Mouse (Mus musculus) layer of hippocampus, postnatal 14 days (tissue): ENCODE measurements around the gene Il17d. TPM values are rescaled to one million over a fixed set of nuclear protein-coding genes. Genes with fewer than 3 reads are reported as not detected.
A peak's percentile ranks its signal among the peaks of the same experiment; 100 is the strongest.

ENCODE experiments used
- DNase-seq, 2 experiments: peaks; one replicate each; pipeline ENCODE4 v3.0.0; 2021 to 2022; ENCODE audit warnings: low spot score in 2 of 2, mixed read lengths in 1 of 2
- total RNA-seq, 2 experiments: library from RNA; stranded (reverse); gene quantifications; 2 replicates each; pipeline ENCODE4 v1.2.3; 2021

Gene Il17d
- total RNA-seq, 2 experiments from 2014 or later, result 8.9 to 10.0 TPM

- DNase-seq, result no peak
These were observed 9.8 kb downstream of the Il17d start for GRCm38 (mm10) chr14:57534346-57534745.

DNA sequence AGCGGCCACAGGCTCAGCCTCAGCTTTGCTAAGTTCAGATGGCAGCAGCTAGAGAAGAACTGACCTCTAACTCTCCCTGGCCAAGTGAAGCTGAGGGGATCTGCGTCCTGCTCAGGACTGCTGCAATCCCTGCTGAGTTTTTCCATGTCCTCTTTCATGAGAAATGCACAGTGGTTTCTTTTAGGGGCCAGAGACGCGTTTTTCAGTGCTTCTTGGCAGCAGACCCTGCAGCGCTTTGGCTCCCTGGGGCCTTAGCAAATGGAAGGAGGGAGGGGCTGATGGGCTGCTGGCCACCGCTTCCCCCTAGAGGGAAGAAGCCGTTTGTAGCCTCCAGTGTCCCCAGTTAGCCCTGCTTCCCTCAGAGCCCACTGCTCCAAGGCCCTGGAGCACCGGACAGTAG is 10.4 kb downstream of the Il17d start:
- DNase-seq, result peak; percentile 37 to 64

DNA sequence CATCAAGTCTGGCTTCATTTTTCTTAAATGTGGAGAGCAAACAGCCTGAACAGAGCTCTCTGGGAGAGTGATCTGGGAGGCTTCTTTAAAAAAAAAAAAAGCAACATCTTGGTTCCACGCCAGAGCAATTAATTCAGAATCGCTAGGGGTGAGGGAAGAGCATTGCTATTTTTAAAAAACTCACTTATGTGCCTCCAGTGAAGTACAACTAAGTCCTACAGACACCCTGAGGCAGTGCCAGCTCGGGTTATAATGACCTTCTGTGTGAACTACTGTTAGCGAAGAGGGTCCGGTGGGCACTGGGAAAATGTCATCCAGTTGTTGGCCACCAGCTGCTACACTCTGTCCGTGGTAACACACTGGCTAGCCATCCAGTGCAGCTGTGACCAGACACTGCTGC is 11.1 kb downstream of the Il17d start:
- peak in 1 of 2 experiments; percentile 53 for DNase-seq

- no peak for DNase-seq
These were observed 12.2 kb downstream of the Il17d start for GRCm38 (mm10) chr14:57536820-57537219.

DNA sequence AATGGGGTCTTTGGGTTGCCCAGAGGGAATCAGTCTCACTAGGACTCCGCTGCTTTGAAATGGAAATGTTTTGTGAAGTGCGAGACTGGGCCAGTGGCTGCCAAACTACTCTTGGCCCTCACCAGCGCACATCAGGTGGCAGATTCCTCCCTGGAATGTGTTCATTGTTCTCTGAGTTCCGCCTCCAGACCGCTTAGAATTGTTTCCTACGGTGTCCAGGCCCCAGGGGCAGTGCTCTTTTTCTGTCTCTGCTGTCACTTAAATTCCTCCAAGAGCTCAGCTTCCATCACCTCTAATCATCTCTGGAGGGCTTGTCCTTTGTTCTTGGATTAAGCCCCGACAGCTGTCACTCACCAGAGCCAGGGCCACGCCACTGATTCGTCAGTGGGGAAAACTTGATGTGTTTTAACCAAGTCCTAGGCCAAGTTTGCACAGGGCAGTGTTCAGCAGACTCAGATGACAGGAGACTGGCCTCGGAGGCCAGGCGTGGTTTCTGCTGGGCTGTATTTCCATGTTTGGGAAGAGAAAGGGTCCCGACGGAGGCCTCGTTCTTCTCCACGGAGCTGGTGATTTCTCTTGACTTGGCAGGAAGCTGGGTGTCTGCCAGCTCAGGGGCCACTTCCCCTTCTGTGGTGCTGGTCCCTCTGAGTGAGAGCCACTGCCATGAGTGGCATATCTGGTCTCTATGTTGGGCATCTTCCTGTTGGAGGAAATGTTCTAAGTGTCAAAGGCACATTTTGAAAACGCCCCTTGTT is 12.9 kb downstream of the Il17d start:
- DNase-seq, result no peak

DNA sequence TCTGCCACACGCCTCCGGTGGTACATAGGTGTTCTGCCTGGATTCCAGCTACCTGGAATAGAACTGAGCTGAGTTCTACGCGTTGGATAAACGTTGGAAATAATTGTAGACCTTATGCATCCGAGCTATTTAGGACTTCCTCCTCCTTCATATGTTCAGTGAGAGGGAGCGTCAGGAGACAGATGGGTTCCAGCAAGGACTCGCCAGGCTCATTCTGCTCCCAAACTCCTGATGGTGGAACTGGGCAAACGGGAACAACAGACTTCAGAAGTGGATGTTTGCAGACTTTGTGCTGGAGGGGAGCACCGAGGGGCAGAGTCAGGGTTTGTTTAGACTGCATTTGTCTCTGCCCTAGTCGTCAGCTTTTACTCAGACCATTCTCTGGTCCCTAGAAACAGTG is 16.1 kb downstream of the Il17d start:
- peak in 1 of 2 experiments; percentile 52 for DNase-seq

DNA sequence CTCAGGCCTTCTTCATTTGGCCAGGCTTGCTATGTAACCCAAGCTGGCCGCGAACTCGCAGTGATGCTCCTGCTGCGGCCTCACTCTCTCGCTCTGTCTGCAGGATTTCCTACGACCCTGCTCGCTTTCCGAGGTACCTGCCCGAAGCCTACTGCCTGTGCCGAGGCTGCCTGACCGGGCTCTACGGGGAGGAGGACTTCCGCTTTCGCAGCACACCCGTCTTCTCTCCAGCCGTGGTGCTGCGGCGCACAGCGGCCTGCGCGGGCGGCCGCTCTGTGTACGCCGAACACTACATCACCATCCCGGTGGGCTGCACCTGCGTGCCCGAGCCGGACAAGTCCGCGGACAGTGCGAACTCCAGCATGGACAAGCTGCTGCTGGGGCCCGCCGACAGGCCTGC is 17.7 kb downstream of the Il17d start:
- DNase-seq, result no peak

- no peak for DNase-seq
These were observed 19.0 kb downstream of the Il17d start for GRCm38 (mm10) chr14:57543420-57544039.

GRCm38 (mm10) chr14:57545526-57545925 is 20.9 kb downstream of the Il17d start:
- DNase-seq, result no peak

DNA sequence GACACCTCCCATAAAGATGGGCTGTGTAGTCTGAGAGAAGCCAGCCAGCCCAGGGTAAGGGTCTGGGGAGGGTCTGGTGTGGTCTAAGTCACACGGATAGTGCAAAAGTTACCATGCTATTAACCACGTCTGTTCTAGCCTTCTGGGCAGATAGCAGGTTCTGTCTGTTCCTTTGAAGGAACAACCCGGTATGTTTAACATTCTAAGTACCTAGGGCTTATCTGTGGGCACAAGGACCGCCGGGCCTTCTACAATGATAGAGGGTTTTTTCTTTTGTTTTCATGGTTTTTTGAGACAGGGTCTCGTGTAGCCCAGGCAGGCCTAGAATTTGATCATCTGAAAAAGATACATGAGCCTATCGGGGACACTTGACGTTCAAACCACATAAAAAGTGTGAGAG is 21.6 kb downstream of the Il17d start:
- no peak for DNase-seq

DNA sequence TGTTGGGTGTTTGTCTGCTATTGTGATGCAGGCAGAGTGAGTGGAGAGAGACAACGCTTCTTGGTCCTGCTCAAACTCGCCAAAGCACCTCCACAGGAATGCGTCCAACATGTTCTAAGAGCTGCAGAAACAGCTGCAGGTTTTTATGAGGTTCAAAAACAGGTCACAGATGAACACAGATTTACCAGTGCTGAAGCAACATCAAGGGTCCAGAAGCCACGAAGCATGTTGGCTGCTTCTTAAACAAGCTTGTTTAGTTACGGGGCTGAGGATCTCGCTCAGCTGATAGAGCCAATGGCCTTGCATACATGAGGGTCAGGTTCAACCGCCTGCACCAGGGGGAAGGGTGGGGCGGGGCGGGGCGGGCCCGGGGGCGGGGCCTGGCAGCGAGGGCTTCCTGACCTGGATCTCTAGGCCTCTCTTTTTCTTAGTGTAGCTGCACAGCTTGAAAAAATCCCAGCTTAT is 22.0 kb downstream of the Il17d start:
- no peak for DNase-seq

GRCm38 (mm10) chr14:57547062-57547461 is 22.5 kb downstream of the Il17d start:
- no peak for DNase-seq

DNA sequence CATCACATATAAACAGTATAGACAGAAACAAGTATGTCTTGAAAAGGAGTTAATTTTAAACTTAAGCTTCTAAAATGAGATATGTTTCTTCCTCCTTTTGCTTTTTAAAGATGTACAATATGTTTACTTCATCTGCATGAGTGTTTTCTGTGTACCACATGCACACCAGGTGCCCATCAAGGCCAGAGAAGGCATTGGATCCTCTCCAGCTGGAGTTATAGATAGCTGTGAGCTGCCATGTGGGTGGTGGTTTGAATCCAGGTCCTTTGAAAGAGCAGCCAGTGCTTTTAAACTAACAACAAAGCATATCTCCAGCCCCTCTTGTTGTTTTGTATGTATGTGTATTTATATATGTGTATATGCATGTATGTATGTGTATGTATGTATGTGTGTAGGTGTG is 28.4 kb downstream of the Il17d start:
- DNase-seq, result no peak

GRCm38 (mm10) chr14:57554434-57554833 is 29.9 kb downstream of the Il17d start:
- DNase-seq, result no peak

- DNase-seq, result no peak
These were observed 31.0 kb downstream of the Il17d start for GRCm38 (mm10) chr14:57555471-57556070.

DNA sequence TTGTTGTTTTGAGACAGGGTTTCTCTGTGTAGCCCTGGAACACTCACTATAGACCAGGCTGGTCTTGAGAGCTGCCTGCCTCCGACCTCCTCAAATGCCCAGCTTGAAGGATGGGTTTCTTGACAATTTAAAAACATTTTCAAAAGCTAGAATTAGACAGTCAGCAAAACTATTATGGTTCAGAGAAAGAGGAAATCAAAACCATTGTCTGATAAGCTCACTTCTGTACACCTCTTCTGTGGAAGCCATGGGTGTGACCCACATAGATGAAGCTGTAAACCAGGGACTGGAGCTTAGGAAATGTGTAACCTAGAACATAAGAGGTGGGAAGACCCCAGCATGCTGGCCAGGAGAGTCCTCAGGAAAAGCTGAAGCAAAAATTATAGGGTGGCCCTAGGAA is 32.3 kb downstream of the Il17d start:
- DNase-seq, result no peak

DNA sequence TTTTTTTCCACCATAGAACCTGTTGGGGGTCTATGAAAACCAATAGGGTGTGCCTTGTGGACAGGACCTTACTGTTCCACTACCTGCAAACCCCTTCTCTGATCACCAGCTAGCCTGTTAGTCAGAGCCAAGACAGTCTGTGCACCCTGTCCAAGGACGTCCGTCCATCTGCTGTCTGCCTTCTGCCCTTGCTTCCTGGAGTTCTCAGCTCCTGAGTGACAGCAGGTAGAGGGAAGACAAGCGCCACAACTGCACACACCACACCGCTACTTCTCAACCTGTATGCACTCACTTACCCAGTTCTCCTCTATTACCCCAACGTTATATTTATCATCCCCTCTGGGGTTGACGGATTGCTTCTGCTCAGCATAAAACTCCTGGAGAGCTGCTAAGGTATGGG is 41.0 kb downstream of the Il17d start:
- no peak for DNase-seq

DNA sequence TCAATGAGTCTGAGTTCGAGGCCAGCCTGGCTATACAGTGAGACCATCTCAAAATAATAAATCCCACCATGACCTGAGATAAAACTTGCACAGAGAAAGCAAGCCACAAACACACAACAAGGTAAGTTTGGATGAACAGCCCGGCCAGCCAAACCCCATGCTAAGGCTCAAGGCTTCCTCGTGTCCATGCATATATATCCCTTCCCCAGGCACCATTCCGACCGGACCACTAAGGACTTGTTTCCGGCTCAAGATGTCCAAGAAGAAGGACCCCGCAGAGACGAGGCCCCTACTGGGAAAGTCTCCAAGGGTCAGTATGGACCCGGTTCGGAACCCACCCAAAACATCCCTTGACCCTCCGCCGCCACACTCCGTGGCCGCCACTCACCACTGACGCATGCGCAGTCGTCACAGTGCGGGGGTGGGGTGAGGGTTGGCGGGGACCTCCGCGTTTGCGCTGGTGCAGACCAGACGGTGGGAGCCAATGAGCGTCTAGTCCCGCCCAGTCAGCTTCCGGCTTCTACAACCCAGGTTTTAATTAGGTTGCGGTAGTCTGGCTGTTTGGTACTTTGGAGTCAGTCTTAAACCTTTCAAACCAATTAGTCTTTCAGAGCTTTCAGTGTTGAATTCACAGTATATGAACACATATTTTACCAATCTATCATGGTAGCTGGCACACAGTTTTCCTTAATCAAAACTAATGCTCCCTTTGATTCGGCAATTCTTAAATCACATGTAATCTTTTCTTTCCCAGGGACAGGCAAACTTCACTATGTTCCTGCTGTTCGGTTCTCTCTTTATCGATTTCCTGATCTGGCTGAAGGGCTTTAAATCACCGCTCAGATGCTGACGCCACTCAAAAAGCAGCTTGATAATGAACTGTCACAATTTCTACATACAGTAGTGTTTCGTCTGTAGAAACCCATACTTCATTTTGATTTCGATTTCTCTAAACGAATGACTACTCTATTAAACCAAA is 46.9 kb downstream of the Il17d start, which contains the start of gene Eef1akmt1:
Gene Eef1akmt1, minus strand, starts transcription at position 458 of the 979 bp plus-strand sequence.
- peak; percentile 95 to 97 for DNase-seq

DNA sequence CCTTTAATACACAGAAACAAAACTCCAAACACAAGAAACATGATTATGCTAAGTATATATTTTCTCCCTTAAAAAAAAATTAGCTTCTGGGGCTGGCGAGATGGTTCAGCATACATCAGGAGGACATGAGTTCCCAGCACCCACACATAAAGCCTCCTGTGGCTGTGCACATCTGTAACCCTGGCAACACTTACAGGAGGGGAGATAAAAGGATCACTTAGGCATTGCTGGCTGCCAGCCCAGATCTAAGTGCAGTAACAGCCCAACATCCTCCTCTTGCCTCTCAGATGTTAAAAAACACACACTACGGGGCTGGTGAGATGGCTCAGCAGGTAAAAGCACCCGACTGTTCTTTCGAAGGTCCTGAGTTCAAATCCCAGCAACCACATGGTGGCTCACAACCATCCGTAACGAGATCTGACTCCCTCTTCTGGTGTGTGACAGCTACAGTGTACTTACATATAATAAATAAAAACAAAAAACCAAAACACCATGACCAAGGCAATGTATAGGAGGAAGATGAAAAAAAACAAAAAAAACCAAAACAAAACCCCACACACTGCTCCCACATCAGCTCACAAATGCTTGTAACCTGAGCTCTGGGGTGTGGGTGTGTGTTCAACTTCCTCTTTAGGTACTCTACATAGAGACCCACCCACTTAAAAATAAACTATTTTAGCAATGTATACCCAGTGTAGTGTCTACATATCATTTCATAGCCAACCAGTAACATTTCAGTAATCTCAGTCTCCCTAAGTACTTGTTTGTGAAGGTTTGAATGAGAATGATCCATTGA is 50.4 kb downstream of the Il17d start:
- no peak for DNase-seq

DNA sequence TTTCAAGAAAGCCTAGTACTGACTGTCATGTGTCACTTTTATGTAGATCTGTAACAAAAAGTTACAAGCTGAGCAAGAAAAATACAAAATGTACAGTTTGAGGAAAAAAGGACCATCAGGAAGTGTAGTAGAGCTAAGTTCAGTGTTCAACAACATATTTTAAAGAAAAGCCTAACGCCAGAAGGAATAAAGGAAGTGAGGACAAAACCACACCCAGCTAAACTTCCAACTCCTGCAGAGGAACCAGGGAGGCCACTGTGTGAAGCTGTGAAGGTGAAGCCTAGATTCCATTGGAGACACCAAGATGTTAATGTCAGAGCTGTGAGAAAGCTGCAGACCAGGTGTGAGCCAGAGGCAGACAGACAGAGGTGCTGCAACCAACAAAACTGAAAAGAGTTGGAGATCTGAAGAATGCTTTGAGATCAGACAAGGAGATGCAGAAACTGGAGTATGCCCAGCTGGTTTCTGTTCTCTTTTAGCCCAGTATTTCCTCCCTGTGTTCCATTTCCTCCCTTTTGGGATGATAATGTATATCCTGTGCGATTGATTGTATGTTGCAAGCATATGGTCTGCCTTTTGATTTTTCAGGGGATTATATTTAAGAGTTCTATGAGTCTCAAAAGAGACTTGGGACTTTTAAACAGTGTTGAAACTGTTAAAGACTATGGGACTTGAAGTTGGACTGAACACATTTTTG is 51.9 kb downstream of the Il17d start:
- DNase-seq, result no peak
